Mouse (Mus musculus) CH12.LX (cell line): Measurements from ENCODE around the gene Xpo6. TPM values are rescaled to one million over a fixed set of nuclear protein-coding genes. Genes with fewer than 3 reads are reported as not detected.

Source experiments
- DNase-seq: peaks from one replicate; pipeline ENCODE4 v3.0.0-alpha.2; 2013; ENCODE audit errors: extremely low read depth
- H3K27ac ChIP-seq: 2 replicates; pipeline ENCODE4 v1.5.1; 2012; ENCODE audit warnings: low read depth, mild to moderate bottlenecking, control low read depth, moderate library complexity; ENCODE audit not compliant: insufficient read depth
- H3K27me3 ChIP-seq: replicated peaks from 2 replicates; pipeline ENCODE3; 2012; ENCODE audit warnings: inconsistent platforms
- H3K36me3 ChIP-seq, 2 experiments: replicated peaks in 1 of 2; 2 replicates each; pipeline versions ENCODE3 to v1.6.1; 2012; ENCODE audit warnings: inconsistent platforms in 1 of 2, low read length in 1 of 2, mild to moderate bottlenecking in 1 of 2, mixed read lengths in 1 of 2, moderate library complexity in 1 of 2; ENCODE audit not compliant: control insufficient read depth in 1 of 2, insufficient read depth in 1 of 2
- H3K4me1 ChIP-seq, 2 experiments: 2 replicates each; pipeline ENCODE4 v1.6.1; 2012; ENCODE audit warnings: inconsistent platforms in 1 of 2, moderate library complexity in 1 of 2; ENCODE audit not compliant: insufficient read depth in 2 of 2, control insufficient read depth in 1 of 2
- H3K4me2 ChIP-seq: 2 replicates; pipeline ENCODE4 v1.6.1; 2012; ENCODE audit warnings: low read depth, mild to moderate bottlenecking, control low read depth; ENCODE audit not compliant: poor library complexity, insufficient read depth, severe bottlenecking
- H3K4me3 ChIP-seq, 3 experiments: fragments of 150-350 bp in 1 of 3; sonication (generic) in 1 of 3; replicated peaks in 1 of 3; 2 replicates each; pipeline versions ENCODE3 to v1.5.1; 2011 to 2012; ENCODE audit warnings: low read depth in 2 of 3, low read length in 2 of 3, mild to moderate bottlenecking in 2 of 3, moderate library complexity in 2 of 3, control low read depth in 1 of 3, improper control_type of control experiment in 1 of 3, inconsistent platforms in 1 of 3, mixed read lengths in 1 of 3; ENCODE audit not compliant: poor library complexity in 1 of 3
- H3K79me2 ChIP-seq: replicated peaks from 2 replicates; pipeline ENCODE4 v1.6.1; 2012; ENCODE audit warnings: mild to moderate bottlenecking, moderate library complexity; ENCODE audit not compliant: control insufficient read depth, poor library complexity, insufficient read depth, severe bottlenecking; ENCODE audit errors: extremely low read depth
- H3K9ac ChIP-seq: 2 replicates; pipeline ENCODE4 v1.6.1; 2012; ENCODE audit warnings: low read depth, mild to moderate bottlenecking, control low read depth, moderate library complexity; ENCODE audit not compliant: insufficient read depth
- H3K9me3 ChIP-seq: replicated peaks from 2 replicates; pipeline ENCODE3; 2012; ENCODE audit warnings: low read length, inconsistent platforms, mixed read lengths
- CHD1 ChIP-seq: IDR thresholded peaks from 2 replicates; pipeline ENCODE4 v1.6.1; 2012; ENCODE audit warnings: low read depth, low read length, improper control_type of control experiment, inconsistent platforms
- E2F4 ChIP-seq: IDR thresholded peaks from 2 replicates; pipeline ENCODE4 v1.6.1; 2011; ENCODE audit warnings: low read depth, low read length, improper control_type of control experiment; ENCODE audit not compliant: insufficient replicate concordance
- ELF1 ChIP-seq: IDR thresholded peaks from 2 replicates; pipeline ENCODE4 v1.6.1; 2014; ENCODE audit warnings: low read depth, mild to moderate bottlenecking, inconsistent platforms, low read length, improper control_type of control experiment
- ETS1 ChIP-seq: conservative IDR thresholded peaks from 2 replicates; pipeline ENCODE4 v1.6.1; 2012; ENCODE audit warnings: low read depth, mild to moderate bottlenecking, inconsistent platforms, low read length, improper control_type of control experiment, moderate library complexity
- GABPA ChIP-seq: IDR thresholded peaks from 2 replicates; pipeline ENCODE4 v1.6.1; 2012; ENCODE audit warnings: low read depth, low read length, improper control_type of control experiment, inconsistent platforms; ENCODE audit not compliant: insufficient replicate concordance
- IRF4 ChIP-seq: IDR thresholded peaks from 2 replicates; pipeline ENCODE4 v1.6.1; 2014; ENCODE audit warnings: low read depth, mild to moderate bottlenecking, inconsistent platforms, low read length, improper control_type of control experiment
- JUN ChIP-seq: IDR thresholded peaks from 2 replicates; pipeline ENCODE4 v1.6.1; 2011; ENCODE audit warnings: low read depth, mild to moderate bottlenecking, low read length, improper control_type of control experiment, moderate library complexity; ENCODE audit not compliant: insufficient read depth
- JUND ChIP-seq: conservative IDR thresholded peaks from 2 replicates; pipeline ENCODE4 v1.6.1; 2011; ENCODE audit warnings: low read depth, low read length, improper control_type of control experiment
- KAT2A ChIP-seq: IDR thresholded peaks from 2 replicates; pipeline ENCODE4 v1.6.1; 2012; ENCODE audit warnings: low read length, improper control_type of control experiment, inconsistent platforms; ENCODE audit not compliant: insufficient replicate concordance
- MAX ChIP-seq: IDR thresholded peaks from 2 replicates; pipeline ENCODE4 v1.6.1; 2011; ENCODE audit warnings: low read length, improper control_type of control experiment
- MEF2A ChIP-seq: IDR thresholded peaks from 2 replicates; pipeline ENCODE4 v1.6.1; 2014; ENCODE audit warnings: low read depth, mild to moderate bottlenecking, inconsistent platforms, low read length, improper control_type of control experiment, borderline replicate concordance
- MYC ChIP-seq: IDR thresholded peaks from 2 replicates; pipeline ENCODE4 v1.6.1; 2011; ENCODE audit warnings: low read depth, mild to moderate bottlenecking, improper control_type of control experiment, low read length
- PAX5 ChIP-seq: IDR thresholded peaks from 2 replicates; pipeline ENCODE4 v1.6.1; 2012; ENCODE audit warnings: low read length, inconsistent platforms, mixed read lengths
- POLR2A ChIP-seq: IDR thresholded peaks from 2 replicates; pipeline ENCODE4 v1.6.1; 2011; ENCODE audit warnings: low read depth, mild to moderate bottlenecking, improper control_type of control experiment, low read length
- POLR2AphosphoS2 ChIP-seq: IDR thresholded peaks from 2 replicates; pipeline ENCODE4 v1.6.1; 2011; ENCODE audit warnings: low read depth, low read length, improper control_type of control experiment
- RCOR1 ChIP-seq: conservative IDR thresholded peaks from 2 replicates; pipeline ENCODE4 v1.6.1; 2012; ENCODE audit warnings: low read depth, mild to moderate bottlenecking, inconsistent platforms, low read length, improper control_type of control experiment
- SIN3A ChIP-seq: IDR thresholded peaks from 2 replicates; pipeline ENCODE4 v1.6.1; 2012; ENCODE audit warnings: low read length, improper control_type of control experiment, inconsistent platforms
- SMC3 ChIP-seq: IDR thresholded peaks from 2 replicates; pipeline ENCODE4 v1.6.1; 2011; ENCODE audit warnings: low read depth, low read length, improper control_type of control experiment
- TCF12 ChIP-seq: IDR thresholded peaks from 2 replicates; pipeline ENCODE4 v1.6.1; 2014; ENCODE audit warnings: low read depth, mild to moderate bottlenecking, inconsistent platforms, low read length, improper control_type of control experiment
- UBTF ChIP-seq: IDR thresholded peaks from 2 replicates; pipeline ENCODE4 v1.6.1; 2012; ENCODE audit warnings: low read depth, mild to moderate bottlenecking, inconsistent platforms, low read length, improper control_type of control experiment, moderate library complexity
- USF2 ChIP-seq: conservative IDR thresholded peaks from 2 replicates; pipeline ENCODE4 v1.6.1; 2011; ENCODE audit warnings: low read depth, low read length, improper control_type of control experiment
- ZMIZ1 ChIP-seq: IDR thresholded peaks from 2 replicates; pipeline ENCODE4 v1.6.1; 2012; ENCODE audit warnings: low read depth, mild to moderate bottlenecking, inconsistent platforms, low read length, improper control_type of control experiment
- dilution Hi-C: fragments of 300-500 bp; cut with MboI; formaldehyde crosslinking; loops from 2 replicates; pipeline ENCODE4 v1.14.3; 2020; ENCODE audit warnings: low sequenced_read_pairs; ENCODE audit not compliant: extremely low pct_unique_long_range_greater_than_20kb, extremely low pct_ligation_motif_present
- in situ Hi-C: fragments of 300-500 bp; cut with MboI; formaldehyde crosslinking; loops from 3 replicates; pipeline ENCODE4 v1.14.3; 2019; ENCODE audit warnings: low sequenced_read_pairs, low pct_ligation_motif_present, low pct_unique_long_range_greater_than_20kb, mixed read lengths
- polyA plus RNA-seq: library from polyadenylated mRNA; unstranded; fragments of >175 nt; gene quantifications from 2 replicates; pipeline ENCODE4 v1.2.1, GENCODE M21; 2012; ENCODE audit warnings: low read depth; ENCODE audit not compliant: insufficient read length
- total RNA-seq, 2 experiments: library from RNA; depleted of rRNA; stranded (reverse); fragments of 300-350 nt in 1 of 2; fragments of >200 nt in 1 of 2; gene quantifications; 2 replicates each; pipeline ENCODE4 v1.2.3; 2012 to 2014

The Xpo6 gene
- total and polyA plus RNA-seq, 3 experiments, result 49.9 to 149 (median 79.1) TPM

DNA sequence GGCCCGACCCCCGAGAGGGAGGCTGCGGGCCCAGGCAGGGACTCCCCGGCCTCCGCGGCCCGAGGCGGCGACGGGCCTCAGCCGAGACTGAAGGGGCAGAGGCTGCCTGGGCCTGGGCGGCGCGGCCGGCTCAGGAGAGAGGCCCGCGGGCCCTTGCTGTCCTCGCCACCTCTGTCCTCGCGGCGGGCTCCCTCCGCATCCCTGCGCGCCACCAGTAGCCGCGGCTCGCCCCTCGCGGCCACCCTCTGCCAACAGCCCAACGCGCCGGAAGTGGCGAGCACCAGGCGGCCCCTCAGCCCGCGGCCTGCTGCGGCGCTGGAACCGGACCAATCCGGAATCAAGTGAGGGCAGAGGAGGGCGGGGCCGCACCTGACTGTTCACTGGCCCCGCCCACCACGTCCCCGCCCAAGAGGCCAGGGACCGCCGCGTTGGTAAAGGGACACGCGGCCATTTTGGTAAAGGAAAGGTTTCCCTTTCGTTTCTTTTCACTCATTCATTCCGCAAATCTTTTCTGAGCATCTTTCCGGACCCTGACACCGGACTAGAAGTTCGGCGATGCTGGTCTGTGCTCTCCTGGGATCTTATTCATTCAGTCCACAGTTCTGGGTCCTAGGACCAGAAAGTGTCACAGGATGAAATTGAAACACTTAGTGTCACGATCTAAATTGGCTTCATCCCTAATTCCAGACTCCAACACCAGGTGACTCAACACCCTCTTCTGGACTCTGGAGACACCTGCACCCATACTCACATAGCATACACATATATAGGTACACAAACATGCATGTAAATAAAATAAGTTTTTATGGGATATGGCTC lies at the start of gene Xpo6 (continued):
- peak; percentile 87 for TF ChIP-seq TCF12

DNA sequence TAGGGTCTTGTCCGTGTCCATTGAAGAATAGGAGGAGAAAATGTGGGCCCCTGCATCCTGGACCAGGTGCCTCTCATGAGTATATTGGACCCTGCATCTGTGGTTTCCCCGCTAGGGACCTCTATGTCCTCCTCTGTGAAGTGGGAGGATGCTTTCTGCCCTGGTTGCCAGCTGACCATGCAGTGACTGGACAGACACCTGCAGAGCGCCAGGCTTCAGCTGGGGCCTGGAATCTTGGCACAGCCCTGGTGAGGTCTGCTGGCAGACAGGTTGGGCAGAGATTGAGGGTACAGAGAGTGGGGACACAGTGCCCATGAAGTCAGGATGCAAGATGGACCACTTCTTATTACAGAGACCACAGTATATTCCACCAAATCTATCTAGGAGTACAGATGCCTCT lies 49.7 kb upstream of the Xpo6 start:
- Histone ChIP-seq H3K9ac (no peak overlapping the region), H3K9me3 (peaks cover 2% of the 10 kb centered on the region), H3K4me1 (0 out of 4 replicates have a peak, but pooled peaks cover 0 to 2% of the 10 kb centered on the region in 2 experiments), H3K27ac (no peak overlapping the region), H3K4me3 (no peak overlapping the region), H3K36me3 (no peaks in the 10 kb centered on the region), H3K27me3 (peaks cover 31% of the 10 kb centered on the region), H3K4me2 (no peak overlapping the region), H3K79me2 (no peaks in the 10 kb centered on the region)
- in situ Hi-C loops, result loop anchor here (25.0 kb wide), 1 partner anchor 112 kb away; the partner anchor contains the start of gene Lat
- no peak for TF ChIP-seq JUN
- no peak for TF ChIP-seq SIN3A
- no peak for TF ChIP-seq POLR2A
- no peak for TF ChIP-seq E2F4
- no peak for TF ChIP-seq USF2
- no peak for TF ChIP-seq SMC3
- no peak for TF ChIP-seq RCOR1
- no peak for TF ChIP-seq PAX5
- TF ChIP-seq ETS1, result no peak
- TF ChIP-seq GABPA, result no peak
- TF ChIP-seq MYC, result no peak
- no peak for TF ChIP-seq MEF2A
- TF ChIP-seq CHD1, result no peak
- TF ChIP-seq JUND, result no peak
- TF ChIP-seq POLR2AphosphoS2, result no peak
- TF ChIP-seq MAX, result no peak
- TF ChIP-seq UBTF, result no peak
- no peak for TF ChIP-seq KAT2A
- TF ChIP-seq IRF4, result no peak
- dilution Hi-C loops, result no loop called here
- DNase-seq, result no peak

DNA sequence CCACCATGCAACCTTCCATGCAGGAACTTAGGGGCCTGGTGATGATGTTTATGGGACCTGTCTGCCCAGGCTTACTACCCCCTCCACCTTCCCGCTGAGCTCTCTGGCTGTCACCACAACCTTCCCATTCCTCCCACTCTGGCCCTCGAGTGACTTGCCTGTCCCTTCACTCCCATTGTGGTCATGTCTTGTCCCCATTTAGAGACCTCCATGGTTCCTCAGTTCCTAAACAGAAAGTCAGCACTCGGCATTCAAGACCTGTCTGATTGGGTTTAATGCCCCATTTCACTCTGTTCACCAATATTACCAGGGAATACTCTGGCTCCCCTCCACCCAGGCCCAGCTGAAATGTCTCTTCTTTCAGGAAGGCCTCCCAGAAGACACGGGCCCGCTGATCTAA lies 48.8 kb upstream of the Xpo6 start:
- Histone ChIP-seq H3K9me3 (no peaks in the 10 kb centered on the region), H3K27me3 (peaks cover 31% of the 10 kb centered on the region), H3K27ac (no peak overlapping the region), H3K4me2 (no peak overlapping the region), H3K9ac (no peak overlapping the region), H3K4me1 (peaks cover 2 to 3% of the 10 kb centered on the region in 2 experiments; a peak in 2 of 4 replicates), H3K79me2 (no peaks in the 10 kb centered on the region), H3K4me3 (no peak overlapping the region), H3K36me3 (no peaks in the 10 kb centered on the region)
- no peak for TF ChIP-seq ELF1
- TF ChIP-seq ZMIZ1, result no peak
- no peak for TF ChIP-seq KAT2A
- no peak for DNase-seq
- in situ Hi-C loops, result no loop called here
- dilution Hi-C loops, result no loop called here
